Mouse (Mus musculus): ENCODE measurements at regions not wholly inside any gene's neighbourhood (a gene's known extent, or its start where the extent isn't known, plus 50 kb on each side); places are given as distances from the start of the nearest gene placed in this dataset.
A peak's percentile ranks its signal among the peaks of the same experiment; 100 is the strongest.

- DNase-seq (ENCODE audit: extremely low spot score in 1 of 2, low spot score in 2 of 2), result no peak
- Histone ChIP-seq H3K4me3 (no peak overlapping the region), H3K27ac (no peak overlapping the region)
- no peak for TF ChIP-seq CTCF (IDR thresholded peaks at IDR 0.05)
- intact Hi-C loops (cut with DNase I), result no loop called here
These were observed 235.5 kb upstream of the Fam3c start for GRCm38 (mm10) chr6:22591592-22591991.

GRCm38 (mm10) chr6:22584851-22585250 is 228.8 kb upstream of the Fam3c start:
- intact Hi-C loops (cut with DNase I), result no loop called here
- DNase-seq (ENCODE audit: extremely low spot score in 1 of 2, low spot score in 2 of 2), result no peak
- no peak for TF ChIP-seq CTCF (IDR thresholded peaks at IDR 0.05)
- H3K4me3 ChIP-seq, result no peak overlapping the region
- no peak overlapping the region for H3K27ac ChIP-seq

GRCm38 (mm10) chr6:22572925-22573324 is 216.9 kb upstream of the Fam3c start:
- no peak for DNase-seq (ENCODE audit: extremely low spot score in 1 of 2, low spot score in 2 of 2)
- TF ChIP-seq CTCF (IDR thresholded peaks at IDR 0.05), result no peak
- intact Hi-C loops (cut with DNase I), result no loop called here
- Histone ChIP-seq H3K27ac (no peak overlapping the region), H3K4me3 (no peak overlapping the region)

GRCm38 (mm10) chr6:22567891-22568290 is 211.8 kb upstream of the Fam3c start:
- TF ChIP-seq CTCF (IDR thresholded peaks at IDR 0.05), result no peak
- no peak for DNase-seq (ENCODE audit: extremely low spot score in 1 of 2, low spot score in 2 of 2)
- no peak overlapping the region for H3K27ac ChIP-seq
- no peak overlapping the region for H3K4me3 ChIP-seq
- intact Hi-C loops (cut with DNase I), result no loop called here

- no peak overlapping the region for H3K4me3 ChIP-seq
- TF ChIP-seq CTCF (IDR thresholded peaks at IDR 0.05), result no peak
- intact Hi-C loops (cut with DNase I), result no loop called here
- DNase-seq (ENCODE audit: extremely low spot score in 1 of 2, low spot score in 2 of 2), result no peak
- no peak overlapping the region for H3K27ac ChIP-seq
These were observed 192.5 kb upstream of the Fam3c start for GRCm38 (mm10) chr6:22548296-22549245.

- no peak for DNase-seq (ENCODE audit: extremely low spot score in 1 of 2, low spot score in 2 of 2)
- intact Hi-C loops (cut with DNase I), result no loop called here
- TF ChIP-seq CTCF (IDR thresholded peaks at IDR 0.05), result no peak
- Histone ChIP-seq H3K27ac (no peak overlapping the region), H3K4me3 (no peak overlapping the region)
These were observed 185.6 kb upstream of the Fam3c start for GRCm38 (mm10) chr6:22541603-22542002.

GRCm38 (mm10) chr6:22538254-22538653 is 182.2 kb upstream of the Fam3c start:
- TF ChIP-seq CTCF (IDR thresholded peaks at IDR 0.05), result no peak
- intact Hi-C loops (cut with DNase I), result no loop called here
- Histone ChIP-seq H3K4me3 (no peak overlapping the region), H3K27ac (no peak overlapping the region)
- DNase-seq (ENCODE audit: extremely low spot score in 1 of 2, low spot score in 2 of 2), result no peak

- intact Hi-C loops (cut with DNase I), result no loop called here
- Histone ChIP-seq H3K4me3 (no peak overlapping the region), H3K27ac (no peak overlapping the region)
- DNase-seq (ENCODE audit: extremely low spot score in 1 of 2, low spot score in 2 of 2), result no peak
- TF ChIP-seq CTCF (IDR thresholded peaks at IDR 0.05), result no peak
These were observed 168.3 kb upstream of the Fam3c start for GRCm38 (mm10) chr6:22524384-22524783.

- TF ChIP-seq CTCF (IDR thresholded peaks at IDR 0.05), result no peak
- DNase-seq (ENCODE audit: extremely low spot score in 1 of 2, low spot score in 2 of 2), result no peak
- Histone ChIP-seq H3K27ac (no peak overlapping the region; the same call in 1 of the 2 replicates), H3K4me3 (no peak overlapping the region)
- intact Hi-C loops (cut with DNase I), result no loop called here
These were observed 167.7 kb upstream of the Fam3c start for GRCm38 (mm10) chr6:22523582-22524234.

GRCm38 (mm10) chr6:22506871-22507270 is 150.8 kb upstream of the Fam3c start:
- H3K27ac ChIP-seq, result no peak overlapping the region
- no peak for DNase-seq (ENCODE audit: extremely low spot score in 1 of 2, low spot score in 2 of 2)
- intact Hi-C loops (cut with DNase I), result no loop called here
- H3K4me3 ChIP-seq, result no peak overlapping the region
- no peak for TF ChIP-seq CTCF (IDR thresholded peaks at IDR 0.05)

- TF ChIP-seq CTCF (IDR thresholded peaks at IDR 0.05), result no peak
- intact Hi-C loops (cut with DNase I), result loop anchor here (5.0 kb wide), 1 partner anchor 485 kb away; no protein-coding TSS in a partner anchor
- no peak overlapping the region for H3K27ac ChIP-seq
These were observed 141.3 kb upstream of the Fam3c start for GRCm38 (mm10) chr6:22497306-22497705.

GRCm38 (mm10) chr6:22496471-22496870 is 140.4 kb upstream of the Fam3c start:
- no peak overlapping the region for H3K27ac ChIP-seq

More at GRCm38 (mm10) chr6:22497306-22497705, 141.3 kb upstream of the Fam3c start:
- no peak for DNase-seq (ENCODE audit: extremely low spot score in 1 of 2, low spot score in 2 of 2)
- no peak overlapping the region for H3K4me3 ChIP-seq

More at GRCm38 (mm10) chr6:22496471-22496870, 140.4 kb upstream of the Fam3c start:
- H3K4me3 ChIP-seq, result no peak overlapping the region
- DNase-seq (ENCODE audit: extremely low spot score in 1 of 2, low spot score in 2 of 2), result no peak
- TF ChIP-seq CTCF (IDR thresholded peaks at IDR 0.05), result peak; percentile 31
- intact Hi-C loops (cut with DNase I), result loop anchor here (5.0 kb wide), 1 partner anchor 486 kb away; no protein-coding TSS in a partner anchor

Measured in left cerebral cortex, adult 2 months (tissue).